Mouse (Mus musculus): ENCODE measurements around the gene Adck2. TPM values are rescaled to one million over a fixed set of nuclear protein-coding genes. Genes with fewer than 3 reads are reported as not detected.

The Adck2 gene
- polyA plus RNA-seq (2014; fragmentation: Nextera tagmentation; extraction: Ambion mirVana): 20.6 and 22.8 TPM in 2 replicates

DNA sequence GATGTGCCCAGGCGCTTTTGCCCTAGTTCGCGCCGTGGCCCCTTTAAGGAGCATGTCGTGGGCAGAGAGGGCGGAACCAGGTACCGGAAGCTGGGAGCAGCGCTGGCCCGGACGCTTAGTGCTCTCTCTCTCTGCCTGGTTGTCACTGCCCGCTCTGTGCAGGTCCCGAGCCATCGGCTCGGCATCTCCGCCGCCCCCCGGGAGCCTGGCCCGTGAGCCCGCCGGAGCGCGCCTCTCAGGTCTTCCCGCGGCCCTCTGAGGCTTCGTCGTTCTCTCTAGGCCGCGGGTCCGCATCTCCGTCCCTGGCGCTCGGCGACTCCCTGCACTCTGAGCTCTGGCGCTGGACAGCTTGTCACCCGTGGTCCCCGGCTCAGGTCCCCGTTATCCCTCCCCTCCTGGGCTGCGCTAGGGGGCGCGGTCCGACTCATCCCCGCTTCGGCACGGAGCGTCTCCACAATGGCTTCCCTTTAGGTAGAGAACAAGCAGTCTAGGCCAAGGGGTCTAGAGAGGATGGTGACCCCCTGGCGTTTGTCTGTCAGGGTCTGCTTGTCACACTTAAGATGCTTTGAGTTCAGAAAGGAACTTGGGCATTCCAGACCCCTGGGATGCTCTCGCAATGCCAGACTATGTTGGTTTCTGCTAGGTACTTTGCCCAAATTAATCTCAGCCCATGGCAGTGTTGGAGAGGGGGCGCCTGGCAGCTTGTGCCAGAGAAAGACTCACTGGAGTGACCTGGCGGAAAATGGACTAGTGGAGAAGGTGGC lies at the start of gene Adck2:
TSS of gene Adck2 (plus strand) at position 83 of the 764 bp plus-strand sequence.
- peaks cover 5% of the 10 kb centered on the region; the same call in 1 of the 2 replicates for H3K4me1 ChIP-seq (replicated peaks; ENCODE audit: control insufficient read depth, insufficient read depth, low read length)
- H3K4me2 ChIP-seq: peak within 1 kb of the TSS; percentile 98
- no peaks in the 10 kb centered on the region for H3K36me3 ChIP-seq (ENCODE audit: control insufficient read depth, insufficient read depth, low read length)
- ATAC-seq (replicated peaks; ENCODE audit: low FRiP score): peak; percentile 96
- no peaks in the 10 kb centered on the region for H3K9me3 ChIP-seq (ENCODE audit: control insufficient read depth, low read length)
- H3K27me3 ChIP-seq (replicated peaks; ENCODE audit: control insufficient read depth, insufficient read depth, low read length): no peaks in the 10 kb centered on the region
- 1% methylated on average over 49 of the region's 49 CpGs for WGBS
- H3K4me3 ChIP-seq (ENCODE audit: low read depth, low read length): peak within 1 kb of the TSS; percentile 89
- H3K27ac ChIP-seq (ENCODE audit: low read depth, low read length): peak within 1 kb of the TSS; percentile 94
- peak; percentile 82 for DNase-seq (ENCODE audit: low spot score)
- H3K9ac ChIP-seq (ENCODE audit: low read depth, low read length): peak within 1 kb of the TSS; percentile 88

DNA sequence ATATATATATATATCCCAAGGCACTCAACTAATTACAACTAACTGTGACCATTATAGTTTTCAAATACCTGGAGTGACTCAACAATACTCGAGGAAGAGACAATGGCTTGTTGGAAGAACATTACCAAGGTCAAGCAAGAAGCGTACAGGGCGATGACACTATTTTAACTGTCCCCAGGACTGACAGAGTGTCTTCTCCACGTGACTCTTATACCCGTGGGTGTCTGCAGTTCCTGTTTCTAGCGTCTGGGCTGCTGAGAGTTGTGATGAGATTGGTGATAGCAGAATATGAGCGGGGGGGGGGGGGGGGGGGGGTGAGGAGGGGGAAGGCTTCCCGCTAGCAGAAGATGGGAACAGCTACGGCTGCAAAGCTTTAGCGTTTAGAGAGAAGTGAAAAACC lies 46.9 kb upstream of the Adck2 start:
- ATAC-seq (replicated peaks; ENCODE audit: low FRiP score) (no peak), DNase-seq (ENCODE audit: low spot score) (no peak)
- no peak overlapping the region for H3K27ac ChIP-seq (ENCODE audit: low read depth, low read length)
- H3K9me3 ChIP-seq (ENCODE audit: control insufficient read depth, low read length): no peaks in the 10 kb centered on the region
- 52% methylated on average over 10 of the region's 10 CpGs for WGBS
- H3K9ac ChIP-seq (ENCODE audit: low read depth, low read length): no peak overlapping the region
- H3K4me2 ChIP-seq: no peak overlapping the region
- no peaks in the 10 kb centered on the region for H3K27me3 ChIP-seq (replicated peaks; ENCODE audit: control insufficient read depth, insufficient read depth, low read length)
- peaks cover 4% of the 10 kb centered on the region; the same call in 1 of the 2 replicates for H3K4me1 ChIP-seq (replicated peaks; ENCODE audit: control insufficient read depth, insufficient read depth, low read length)
- peaks cover 13% of the 10 kb centered on the region; the same call in 1 of the 2 replicates for H3K36me3 ChIP-seq (ENCODE audit: control insufficient read depth, insufficient read depth, low read length)
- no peak overlapping the region for H3K4me3 ChIP-seq (ENCODE audit: low read depth, low read length)

DNA sequence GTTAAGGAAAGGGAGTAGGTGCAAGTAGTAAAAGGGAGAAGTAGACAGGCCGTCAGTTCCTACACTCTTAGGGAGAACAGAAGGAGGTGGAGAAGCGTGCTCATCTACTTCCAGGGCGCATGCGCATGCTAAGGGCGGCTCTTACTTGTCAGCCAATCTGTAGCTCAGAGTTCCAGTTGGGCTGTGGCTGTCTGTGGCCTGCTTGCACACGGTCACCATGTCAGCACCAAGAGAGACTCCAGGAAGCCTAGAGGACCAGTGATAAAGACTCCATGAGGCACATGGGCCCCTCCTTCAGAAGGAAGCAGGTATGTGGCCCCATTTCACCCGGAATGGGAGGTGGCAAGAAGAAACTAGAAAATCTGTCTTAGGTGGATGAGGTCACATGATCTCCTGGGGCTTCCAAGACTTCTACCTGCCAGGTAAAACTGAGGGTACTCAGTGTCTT lies 46.3 kb upstream of the Adck2 start:
- H3K9ac ChIP-seq (ENCODE audit: low read depth, low read length): no peak overlapping the region
- H3K9me3 ChIP-seq (ENCODE audit: control insufficient read depth, low read length): no peaks in the 10 kb centered on the region
- H3K4me2 ChIP-seq: no peak overlapping the region
- ATAC-seq (replicated peaks; ENCODE audit: low FRiP score) (no peak), DNase-seq (ENCODE audit: low spot score) (no peak)
- H3K4me1 ChIP-seq (replicated peaks; ENCODE audit: control insufficient read depth, insufficient read depth, low read length): peaks cover 4% of the 10 kb centered on the region; the same call in 1 of the 2 replicates
- H3K36me3 ChIP-seq (ENCODE audit: control insufficient read depth, insufficient read depth, low read length): peaks cover 10% of the 10 kb centered on the region; the same call in 1 of the 2 replicates
- no peak overlapping the region for H3K4me3 ChIP-seq (ENCODE audit: low read depth, low read length)
- no peak overlapping the region for H3K27ac ChIP-seq (ENCODE audit: low read depth, low read length)
- 66% methylated on average over 7 of the region's 7 CpGs for WGBS
- no peaks in the 10 kb centered on the region for H3K27me3 ChIP-seq (replicated peaks; ENCODE audit: control insufficient read depth, insufficient read depth, low read length)

DNA sequence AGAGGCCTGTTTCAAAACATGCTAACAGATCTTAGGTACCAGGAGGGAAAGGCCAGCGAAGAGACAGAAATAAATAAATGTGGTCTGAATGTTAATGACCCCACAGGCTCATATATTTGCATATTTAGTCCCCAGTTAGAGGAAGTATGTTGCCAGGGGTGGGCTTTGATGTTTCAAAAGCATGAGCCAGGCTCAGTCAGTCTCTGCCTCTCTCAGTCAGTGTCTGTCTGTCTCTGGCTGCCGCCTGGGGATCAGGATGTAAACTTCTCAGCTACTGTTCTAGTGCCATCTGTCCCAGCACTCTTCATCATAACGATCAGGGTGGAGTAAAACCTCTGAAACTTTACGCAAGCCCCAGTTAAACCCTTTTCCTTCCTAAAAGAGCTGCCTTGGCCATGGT lies 45.9 kb upstream of the Adck2 start:
- Histone ChIP-seq H3K4me1 (replicated peaks; ENCODE audit: control insufficient read depth, insufficient read depth, low read length) (peaks cover 4% of the 10 kb centered on the region; the same call in 1 of the 2 replicates), H3K9ac (ENCODE audit: low read depth, low read length) (no peak overlapping the region), H3K27ac (ENCODE audit: low read depth, low read length) (no peak overlapping the region), H3K27me3 (replicated peaks; ENCODE audit: control insufficient read depth, insufficient read depth, low read length) (no peaks in the 10 kb centered on the region), H3K36me3 (ENCODE audit: control insufficient read depth, insufficient read depth, low read length) (peaks cover 6% of the 10 kb centered on the region; the same call in 1 of the 2 replicates), H3K4me3 (ENCODE audit: low read depth, low read length) (no peak overlapping the region), H3K4me2 (no peak overlapping the region), H3K9me3 (ENCODE audit: control insufficient read depth, low read length) (no peaks in the 10 kb centered on the region)
- no peak for DNase-seq (ENCODE audit: low spot score)
- ATAC-seq (replicated peaks; ENCODE audit: low FRiP score): no peak
- 67% methylated on average over 4 of the region's 4 CpGs for WGBS

DNA sequence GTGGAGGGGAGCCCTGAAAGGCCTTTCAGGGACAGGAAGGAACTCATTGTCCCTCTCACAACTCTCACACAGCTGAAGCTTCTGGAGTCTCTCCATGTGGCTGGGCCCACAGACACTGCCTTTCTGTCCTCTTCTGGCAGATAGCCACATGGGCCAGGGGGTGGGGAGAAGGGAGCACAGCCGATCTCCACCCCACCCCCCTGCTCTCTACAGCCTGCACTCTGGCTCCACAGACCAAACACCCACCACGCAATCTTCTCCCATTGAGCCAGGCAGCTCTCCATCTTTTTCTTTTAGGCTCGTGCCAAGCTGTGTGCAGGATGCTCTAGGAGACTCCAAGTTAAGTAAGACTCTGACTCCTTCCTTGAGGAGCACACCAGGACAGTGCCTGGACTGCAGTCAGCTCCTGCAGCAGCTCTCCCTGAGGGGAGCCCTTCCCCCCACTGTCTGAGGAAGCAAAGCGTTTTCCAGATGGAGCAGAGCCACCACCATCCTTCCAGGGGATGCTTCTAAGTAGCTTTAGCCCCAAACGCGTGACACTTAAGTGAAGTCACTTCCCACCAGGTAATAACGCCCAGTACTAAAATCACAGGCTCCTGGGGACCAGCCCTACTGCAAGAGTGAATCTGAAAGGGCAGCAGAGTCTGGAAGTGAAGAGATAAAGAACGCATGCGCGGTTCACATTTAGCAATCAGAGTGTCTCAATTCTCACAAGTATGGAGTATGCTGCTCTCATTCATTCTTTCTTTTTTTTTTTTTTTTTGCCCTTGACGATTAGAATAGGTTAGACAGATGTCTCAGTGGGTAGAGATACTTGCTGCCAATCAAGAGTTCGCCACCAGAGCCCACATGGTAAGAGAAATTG lies 44.8 kb upstream of the Adck2 start:
- Histone ChIP-seq H3K27me3 (replicated peaks; ENCODE audit: control insufficient read depth, insufficient read depth, low read length) (no peaks in the 10 kb centered on the region), H3K27ac (ENCODE audit: low read depth, low read length) (no peak overlapping the region), H3K4me2 (no peak overlapping the region), H3K9ac (ENCODE audit: low read depth, low read length) (no peak overlapping the region), H3K9me3 (ENCODE audit: control insufficient read depth, low read length) (no peaks in the 10 kb centered on the region), H3K36me3 (ENCODE audit: control insufficient read depth, insufficient read depth, low read length) (no peaks in the 10 kb centered on the region), H3K4me1 (replicated peaks; ENCODE audit: control insufficient read depth, insufficient read depth, low read length) (peaks cover 4% of the 10 kb centered on the region; the same call in 1 of the 2 replicates), H3K4me3 (ENCODE audit: low read depth, low read length) (no peak overlapping the region)
- WGBS: 39% methylated on average over 12 of the region's 12 CpGs
- no peak; the same call in 1 of the 2 replicates for ATAC-seq (replicated peaks; ENCODE audit: low FRiP score)
- no peak for DNase-seq (ENCODE audit: low spot score)

DNA sequence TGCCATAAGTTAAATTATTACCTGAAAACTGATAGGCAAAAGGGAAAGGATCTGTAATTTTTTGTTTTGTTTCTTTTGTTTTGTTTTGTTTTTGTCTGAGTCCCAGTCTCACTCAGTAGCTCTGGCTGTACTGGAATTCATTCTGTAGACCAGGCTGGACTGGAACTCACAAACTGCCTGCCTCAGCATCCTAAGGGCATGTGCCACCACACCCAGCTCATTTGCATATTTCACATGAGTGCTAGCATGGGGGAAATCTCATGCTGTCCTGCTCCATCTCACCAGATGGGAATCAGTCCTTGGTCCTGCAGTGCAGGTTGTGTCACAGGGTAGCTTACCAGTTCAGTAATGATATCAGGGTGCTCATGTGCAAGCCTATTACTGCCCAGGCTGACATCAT lies 38.7 kb upstream of the Adck2 start:
- Histone ChIP-seq H3K27me3 (replicated peaks; ENCODE audit: control insufficient read depth, insufficient read depth, low read length) (no peaks in the 10 kb centered on the region), H3K9me3 (ENCODE audit: control insufficient read depth, low read length) (no peaks in the 10 kb centered on the region), H3K36me3 (ENCODE audit: control insufficient read depth, insufficient read depth, low read length) (no peaks in the 10 kb centered on the region), H3K4me1 (replicated peaks; ENCODE audit: control insufficient read depth, insufficient read depth, low read length) (peaks cover 11% of the 10 kb centered on the region), H3K9ac (ENCODE audit: low read depth, low read length) (no peak overlapping the region), H3K27ac (ENCODE audit: low read depth, low read length) (no peak overlapping the region), H3K4me2 (no peak overlapping the region), H3K4me3 (ENCODE audit: low read depth, low read length) (no peak overlapping the region)
- ATAC-seq (replicated peaks; ENCODE audit: low FRiP score): no peak
- DNase-seq (ENCODE audit: low spot score): no peak

DNA sequence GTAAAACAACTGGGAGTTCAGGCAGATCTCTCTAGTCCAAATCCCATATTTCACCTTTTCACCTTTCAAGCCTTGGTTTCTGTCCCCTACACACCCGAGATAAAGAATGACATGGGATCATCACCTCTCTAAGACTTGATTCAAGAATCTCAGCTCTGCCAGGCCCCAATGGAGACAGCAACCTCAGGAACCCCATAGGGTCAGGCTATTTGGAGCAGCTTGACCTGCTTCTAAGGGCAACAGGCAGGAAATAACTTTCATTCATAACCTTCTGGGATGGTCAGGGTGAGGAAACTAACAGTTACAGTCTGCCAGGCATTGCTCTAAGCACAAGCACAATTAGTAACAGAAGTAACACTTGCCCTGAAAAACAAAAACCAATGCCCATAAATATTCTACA lies 37.1 kb upstream of the Adck2 start:
- Histone ChIP-seq H3K27me3 (replicated peaks; ENCODE audit: control insufficient read depth, insufficient read depth, low read length) (no peaks in the 10 kb centered on the region), H3K4me1 (replicated peaks; ENCODE audit: control insufficient read depth, insufficient read depth, low read length) (peaks cover 11% of the 10 kb centered on the region), H3K9me3 (ENCODE audit: control insufficient read depth, low read length) (no peaks in the 10 kb centered on the region), H3K4me3 (ENCODE audit: low read depth, low read length) (no peak overlapping the region), H3K4me2 (no peak overlapping the region), H3K27ac (ENCODE audit: low read depth, low read length) (no peak overlapping the region), H3K9ac (ENCODE audit: low read depth, low read length) (no peak overlapping the region), H3K36me3 (ENCODE audit: control insufficient read depth, insufficient read depth, low read length) (no peaks in the 10 kb centered on the region)
- DNase-seq (ENCODE audit: low spot score): no peak
- 37% methylated on average over 1 of the region's 1 CpGs for WGBS
- ATAC-seq (replicated peaks; ENCODE audit: low FRiP score): no peak

DNA sequence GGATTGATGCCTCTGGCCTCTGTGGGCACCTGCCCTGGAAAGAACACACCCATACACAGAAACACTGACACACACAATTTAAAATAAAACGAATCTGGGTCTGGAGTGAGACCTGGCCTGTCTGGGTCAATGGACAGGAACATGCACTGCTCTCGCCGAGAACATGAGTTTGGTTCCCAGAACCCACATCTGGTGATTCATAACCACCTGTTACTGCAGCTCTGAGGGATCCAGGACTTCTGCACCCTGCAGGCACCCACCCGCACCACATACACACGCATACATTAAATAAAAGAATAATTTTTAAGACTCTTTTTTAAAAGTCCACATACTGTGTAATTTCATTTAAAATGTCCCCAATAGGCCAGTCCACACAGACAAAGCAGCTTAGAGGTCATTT lies 36.4 kb upstream of the Adck2 start:
- Histone ChIP-seq H3K4me1 (replicated peaks; ENCODE audit: control insufficient read depth, insufficient read depth, low read length) (peaks cover 11% of the 10 kb centered on the region), H3K4me2 (no peak overlapping the region), H3K9ac (ENCODE audit: low read depth, low read length) (no peak overlapping the region), H3K27ac (ENCODE audit: low read depth, low read length) (no peak overlapping the region), H3K36me3 (ENCODE audit: control insufficient read depth, insufficient read depth, low read length) (no peaks in the 10 kb centered on the region), H3K9me3 (ENCODE audit: control insufficient read depth, low read length) (no peaks in the 10 kb centered on the region), H3K4me3 (ENCODE audit: low read depth, low read length) (no peak overlapping the region), H3K27me3 (replicated peaks; ENCODE audit: control insufficient read depth, insufficient read depth, low read length) (no peaks in the 10 kb centered on the region)
- DNase-seq (ENCODE audit: low spot score): no peak
- 90% methylated on average over 5 of the region's 5 CpGs for WGBS
- ATAC-seq (replicated peaks; ENCODE audit: low FRiP score): no peak

Data from liver, embryonic 11.5 days (tissue).